Mouse (Mus musculus) bone marrow, adult 2 months (tissue): Measurements from ENCODE around the gene Islr.

Experiments used
- CTCF ChIP-seq: fragments of 200-500 bp; IDR thresholded peaks from 2 replicates; pipeline ENCODE4 v1.5.1; 2011; ENCODE audit warnings: low read length, control low read depth; ENCODE audit not compliant: control insufficient read depth, insufficient read depth
- POLR2A ChIP-seq: fragments of 200-500 bp; IDR thresholded peaks from 2 replicates; pipeline ENCODE4 v1.6.1; 2011; ENCODE audit warnings: low read depth, mild to moderate bottlenecking, control low read depth, low read length, borderline replicate concordance; ENCODE audit not compliant: control insufficient read depth

DNA sequence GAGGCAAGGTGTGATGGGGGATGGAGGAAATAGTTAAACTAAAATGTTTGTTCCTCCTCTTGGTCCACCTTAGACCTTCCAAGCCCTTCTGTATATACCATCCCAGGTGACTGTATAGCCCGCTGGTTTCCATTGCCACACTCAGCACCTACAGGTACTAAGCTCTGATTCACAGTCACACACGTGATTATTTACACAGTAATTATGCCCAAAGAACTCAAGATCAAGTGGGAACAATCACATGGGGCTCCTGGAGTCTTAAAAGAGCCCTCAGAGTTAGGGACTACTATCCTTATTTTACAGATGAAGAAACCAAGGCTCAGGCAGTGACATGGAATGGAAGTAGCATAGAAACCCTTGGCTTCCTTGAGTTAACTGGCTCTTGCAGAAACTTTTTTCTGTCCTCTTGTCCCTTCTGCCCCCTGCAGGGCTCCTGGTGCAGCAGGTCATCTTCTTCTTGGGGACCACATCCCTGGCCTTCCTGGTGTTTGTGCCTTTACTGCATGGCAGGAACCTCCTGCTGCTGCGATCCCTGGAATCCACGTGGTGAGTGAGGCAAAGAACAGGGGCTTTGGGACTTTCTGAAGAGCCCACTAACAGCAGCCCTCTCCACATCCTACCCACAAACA lies 53.3 kb downstream of the Islr start:
- TF ChIP-seq CTCF: no peak
- TF ChIP-seq POLR2A: no peak
